In the genomic region with DNA sequence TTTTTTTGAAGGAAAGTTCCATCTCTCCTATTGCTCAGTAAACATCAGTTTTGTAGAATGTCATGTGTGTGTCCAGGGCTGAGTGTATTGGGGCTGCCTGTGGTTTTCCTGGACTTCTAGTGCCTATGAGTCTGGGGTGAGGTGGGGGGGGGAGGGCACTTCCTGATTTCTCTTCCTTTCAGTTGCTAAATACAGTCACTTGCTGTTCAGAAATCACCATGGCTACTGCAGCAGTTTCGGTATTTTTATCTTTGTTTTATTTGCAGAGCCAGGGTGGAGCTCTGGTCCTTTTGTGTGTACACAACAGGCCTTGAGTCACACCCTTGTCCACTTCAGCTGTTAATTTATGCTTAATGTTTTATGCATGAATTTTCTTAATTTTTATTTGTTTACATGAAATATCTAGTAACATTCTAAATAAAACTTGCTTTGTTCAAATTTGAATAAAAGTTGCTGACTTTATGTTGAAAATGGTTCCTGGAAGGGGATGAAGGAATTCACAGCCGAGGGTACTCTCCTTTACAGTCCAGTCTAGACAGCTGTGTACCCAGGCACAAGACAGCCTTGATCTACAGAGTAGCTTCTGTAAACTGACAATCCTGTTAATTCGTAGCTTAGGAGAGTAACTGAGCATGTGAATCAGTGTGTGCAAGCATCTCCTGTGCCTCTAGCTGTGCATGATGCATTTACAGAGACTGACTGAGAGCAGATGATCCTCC, we compare ENCODE assay signal across 8 mouse cellular contexts.
DNase-seq lines count a peak whose midpoint lies in the region; ATAC-seq lines count a peak whose summit lies in the region.

No protein-coding gene starts in this region.

- H3K4me3 ChIP-seq in forebrain, embryonic 16.5 days (replicated peaks; ENCODE audit: low read length): no peak overlapping the region
- no peak overlapping the region for H3K4me3 ChIP-seq in midbrain, embryonic 14.5 days (replicated peaks; ENCODE audit: low read depth, low read length)

- no peak overlapping the region for H3K4me2 ChIP-seq in forebrain, embryonic 16.5 days (ENCODE audit: low read length)
- H3K4me2 ChIP-seq in midbrain, embryonic 14.5 days (ENCODE audit: low read length): no peak overlapping the region

- no peaks in the 10 kb centered on the region for H3K27me3 ChIP-seq in forebrain, embryonic 16.5 days (replicated peaks; ENCODE audit: control insufficient read depth, insufficient read depth, low read length)
- H3K27me3 ChIP-seq in midbrain, embryonic 14.5 days (ENCODE audit: control insufficient read depth, insufficient read depth, low read length): no peaks in the 10 kb centered on the region

- no peak overlapping the region for H3K27ac ChIP-seq in forebrain, embryonic 16.5 days (ENCODE audit: low read length)
- no peak overlapping the region for H3K27ac ChIP-seq in midbrain, embryonic 14.5 days (replicated peaks; ENCODE audit: low read depth, low read length)

- H3K9ac ChIP-seq in forebrain, embryonic 16.5 days (replicated peaks; ENCODE audit: low read depth, low read length): no peak overlapping the region
- H3K9ac ChIP-seq in midbrain, embryonic 14.5 days (replicated peaks; ENCODE audit: low read length): no peak overlapping the region

- no peaks in the 10 kb centered on the region for H3K36me3 ChIP-seq in forebrain, embryonic 16.5 days (ENCODE audit: control insufficient read depth, insufficient read depth)
- no peaks in the 10 kb centered on the region for H3K36me3 ChIP-seq in midbrain, embryonic 14.5 days (ENCODE audit: control insufficient read depth, insufficient read depth, low read length)

- 8% methylated on average over 3 of the region's 3 CpGs for WGBS in forebrain, embryonic 16.5 days
- WGBS in midbrain, embryonic 14.5 days: 9% methylated on average over 3 of the region's 3 CpGs

- peak; percentile 13 for DNase-seq in retina, embryonic 14.5 days (ENCODE audit: low spot score)
- DNase-seq in retina, postnatal 1 day: no peak
- DNase-seq in layer of hippocampus, adult 9-11 months: peak; percentile 43
- peak; percentile 34 for DNase-seq in midbrain, embryonic 14.5 days
- DNase-seq in ovary, postnatal 10 days (ENCODE audit: low spot score): no peak
- DNase-seq in cerebellum, adult 8-10 months: no peak
- no peak for DNase-seq in cerebellum, postnatal 14 days

- ATAC-seq in forebrain, embryonic 16.5 days: peak; percentile 68
- peak; percentile 71; the same call in 1 of the 2 replicates for ATAC-seq in midbrain, embryonic 14.5 days (ENCODE audit: low FRiP score, low TSS enrichment)

- H3K4me1 ChIP-seq in forebrain, embryonic 16.5 days (replicated peaks; ENCODE audit: control insufficient read depth, insufficient read depth, low read length): peaks cover 7% of the 10 kb centered on the region
- H3K4me1 ChIP-seq in midbrain, embryonic 14.5 days (ENCODE audit: control insufficient read depth, insufficient read depth, low read length): 0 out of 2 replicates have a peak, but pooled peaks cover 7% of the 10 kb centered on the region

- no peaks in the 10 kb centered on the region for H3K9me3 ChIP-seq in forebrain, embryonic 16.5 days (ENCODE audit: control insufficient read depth, low read length)
- no peaks in the 10 kb centered on the region for H3K9me3 ChIP-seq in midbrain, embryonic 14.5 days (ENCODE audit: control insufficient read depth, low read length)

Comparison
In these comparisons a context has a peak if more than half of its experiments do, and no peak if none do; other contexts are left out.
1. DNase-seq: peak in retina, embryonic 14.5 days (single experiment), layer of hippocampus, adult 9-11 months (single experiment) and midbrain, embryonic 14.5 days (single experiment); none in retina, postnatal 1 day (single experiment), ovary, postnatal 10 days (single experiment), cerebellum, adult 8-10 months (single experiment) and cerebellum, postnatal 14 days (0 of 2).